Mouse (Mus musculus) bone marrow macrophage, adult 2 months (primary cell): ENCODE measurements around the gene Gda. TPM values are rescaled to one million over a fixed set of nuclear protein-coding genes. Genes with fewer than 3 reads are reported as not detected.

Experiments used
- H3K27ac ChIP-seq: 2 replicates; pipeline ENCODE4 v1.5.1; 2012; ENCODE audit warnings: low read depth, low read length; ENCODE audit not compliant: insufficient read depth
- H3K4me1 ChIP-seq: 2 replicates; pipeline ENCODE4 v1.6.1; 2012; ENCODE audit warnings: low read length; ENCODE audit not compliant: control insufficient read depth, insufficient read depth
- H3K4me3 ChIP-seq: 2 replicates; pipeline ENCODE4 v1.5.1; 2012; ENCODE audit warnings: mild to moderate bottlenecking, low read length, moderate library complexity; ENCODE audit not compliant: insufficient read depth
- CTCF ChIP-seq: IDR thresholded peaks from 2 replicates; pipeline ENCODE4 v1.5.1; 2012; ENCODE audit warnings: low read depth, mild to moderate bottlenecking, low read length, moderate library complexity
- POLR2A ChIP-seq: IDR thresholded peaks from 2 replicates; pipeline ENCODE4 v1.6.1; 2012; ENCODE audit warnings: mild to moderate bottlenecking, low read depth, low read length, borderline replicate concordance
- polyA plus RNA-seq: library from polyadenylated mRNA; stranded (reverse); fragments of >200 nt; gene quantifications from 2 replicates; pipeline ENCODE4 v1.2.4, GENCODE M21; 2012; ENCODE audit not compliant: missing spikeins, insufficient read depth, insufficient read length

Gene Gda
- polyA plus RNA-seq, 1 experiment, result 7.0 TPM

DNA sequence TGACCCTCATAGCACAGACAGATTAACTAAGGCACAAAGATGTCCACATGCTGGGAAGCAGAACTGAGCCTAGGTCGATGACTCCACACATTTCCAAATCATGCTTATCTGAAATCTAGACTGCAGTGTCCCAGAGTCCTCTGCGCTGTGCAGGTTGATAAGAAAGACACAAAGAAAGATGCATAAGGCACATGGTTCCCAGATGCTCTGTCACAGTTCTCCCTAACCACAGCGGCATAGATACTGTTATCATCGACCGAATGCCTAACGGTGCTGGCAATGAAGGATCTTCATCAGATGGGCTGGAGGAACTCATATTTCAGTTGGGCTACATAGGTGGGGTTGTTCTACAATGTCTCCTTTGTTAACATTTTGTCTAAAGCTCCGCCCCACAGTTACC is 49.5 kb downstream of the Gda start:
- no peak for TF ChIP-seq CTCF
- TF ChIP-seq POLR2A, result no peak
- Histone ChIP-seq H3K4me3 (no peak overlapping the region), H3K27ac (no peak overlapping the region), H3K4me1 (peaks cover 2% of the 10 kb centered on the region; the same call in 1 of the 2 replicates)

DNA sequence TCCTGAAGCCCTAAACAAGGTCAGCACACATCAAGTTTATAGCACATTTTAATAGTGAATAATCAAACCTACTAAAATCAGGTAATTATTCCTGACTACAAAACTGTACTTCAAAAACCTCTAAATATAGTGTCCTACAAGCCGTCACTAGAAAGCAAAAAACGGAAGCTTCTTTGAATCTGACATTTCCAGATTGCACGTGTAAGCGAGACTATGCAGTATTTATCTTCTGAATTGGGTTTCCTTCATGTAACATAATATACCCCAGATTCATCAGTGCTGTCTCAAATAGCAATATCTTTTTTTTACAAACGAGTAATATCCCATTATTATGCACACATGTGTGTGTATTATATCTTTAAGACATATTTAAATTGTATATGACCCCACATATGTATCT is 54.8 kb downstream of the Gda start:
- Histone ChIP-seq H3K27ac (no peak overlapping the region), H3K4me3 (no peak overlapping the region), H3K4me1 (no peaks in the 10 kb centered on the region)
- TF ChIP-seq POLR2A, result no peak
- no peak for TF ChIP-seq CTCF

GRCm38 (mm10) chr19:21415377-21415776 is 57.9 kb downstream of the Gda start:
- H3K27ac ChIP-seq, result no peak overlapping the region
- no peak overlapping the region for H3K4me3 ChIP-seq
- H3K4me1 ChIP-seq, result no peaks in the 10 kb centered on the region
- TF ChIP-seq CTCF (no peak), POLR2A (no peak)

DNA sequence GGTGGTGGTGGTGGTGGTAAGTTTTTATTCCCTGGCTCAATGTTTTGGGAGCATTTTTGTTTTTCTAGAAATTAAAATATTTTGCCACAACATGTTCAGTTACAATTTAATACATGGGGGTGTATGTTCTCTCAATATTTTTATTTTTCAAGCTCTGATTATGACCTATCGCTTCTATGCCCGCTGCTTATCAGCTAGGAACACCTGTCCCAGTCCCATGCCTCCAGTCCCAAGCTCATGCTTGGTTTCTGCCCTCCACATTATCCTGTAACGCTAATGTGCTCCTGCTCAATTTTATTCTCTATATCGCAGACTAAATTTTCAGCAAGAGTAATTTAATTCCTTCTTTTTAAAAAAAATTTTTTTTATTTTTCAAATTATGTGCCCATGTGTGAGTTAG is 64.1 kb downstream of the Gda start:
- Histone ChIP-seq H3K4me1 (no peaks in the 10 kb centered on the region), H3K27ac (no peak overlapping the region), H3K4me3 (no peak overlapping the region)
- TF ChIP-seq POLR2A, result no peak

DNA sequence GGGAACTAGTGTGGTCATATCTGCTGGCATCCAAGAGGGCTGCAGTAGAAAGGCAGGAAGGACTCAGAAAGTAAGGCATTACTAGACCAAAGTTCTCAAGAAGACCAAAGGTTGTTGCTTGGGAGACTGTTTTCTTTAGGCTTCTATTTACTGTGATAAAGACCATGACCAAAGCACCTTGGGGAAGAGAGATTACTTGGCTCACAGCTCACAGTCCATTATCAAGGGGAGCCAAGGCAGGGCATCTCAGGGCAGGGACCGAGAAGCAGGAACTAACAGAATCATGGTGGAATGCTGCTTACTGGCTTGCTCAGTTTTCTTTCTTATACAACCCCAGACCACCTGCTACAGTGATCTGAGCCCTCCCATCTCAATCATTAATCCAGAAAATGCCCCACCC is 65.9 kb downstream of the Gda start:
- TF ChIP-seq CTCF, result no peak
- TF ChIP-seq POLR2A, result no peak
- Histone ChIP-seq H3K4me3 (no peak overlapping the region), H3K4me1 (no peaks in the 10 kb centered on the region), H3K27ac (no peak overlapping the region)

DNA sequence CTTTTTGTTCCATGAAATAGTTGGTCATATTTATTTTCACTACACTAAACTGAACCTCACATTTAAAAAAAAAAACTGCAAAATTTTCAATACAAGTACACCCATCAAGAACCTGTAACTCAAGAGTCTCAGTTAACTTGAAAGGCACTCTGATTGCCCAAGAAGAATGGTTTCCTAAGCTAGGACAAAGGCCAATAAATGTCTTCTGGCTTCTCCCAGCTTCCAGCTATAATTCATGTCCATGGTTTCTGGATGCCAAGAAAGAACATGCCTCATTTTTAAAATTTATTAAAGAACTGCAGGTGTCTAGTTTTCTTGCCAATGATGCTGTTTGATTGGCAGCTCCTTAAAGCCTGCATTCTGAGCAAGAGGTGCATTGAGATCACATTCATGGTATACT is 75.3 kb downstream of the Gda start:
- Histone ChIP-seq H3K4me1 (no peaks in the 10 kb centered on the region), H3K27ac (no peak overlapping the region), H3K4me3 (no peak overlapping the region)
- TF ChIP-seq POLR2A (no peak), CTCF (no peak)

DNA sequence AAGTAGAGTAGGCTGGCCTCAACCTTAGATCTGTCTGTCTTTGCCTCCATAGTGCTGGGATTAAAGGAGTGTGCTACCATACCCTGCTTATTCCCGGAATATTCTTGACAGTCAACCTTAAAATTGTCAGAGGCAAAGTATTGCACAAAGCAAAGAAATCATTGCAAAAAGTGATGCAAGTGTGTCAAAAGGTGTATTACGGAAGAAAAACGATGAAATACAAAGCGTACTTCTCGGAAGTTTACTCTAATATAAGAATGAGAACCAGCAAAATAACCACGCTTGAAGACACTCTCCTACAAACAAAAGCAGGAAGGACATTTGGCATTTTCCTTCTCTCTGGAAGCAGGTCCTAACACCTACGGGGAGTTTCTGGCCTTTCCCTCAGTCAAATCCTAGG is 76.9 kb downstream of the Gda start:
- Histone ChIP-seq H3K4me1 (no peaks in the 10 kb centered on the region), H3K4me3 (no peak overlapping the region), H3K27ac (no peak overlapping the region)
- TF ChIP-seq POLR2A, result no peak
- TF ChIP-seq CTCF, result no peak

GRCm38 (mm10) chr19:21390904-21391303 is 82.3 kb downstream of the Gda start:
- H3K27ac ChIP-seq, result no peak overlapping the region
- TF ChIP-seq POLR2A, result no peak
- no peak for TF ChIP-seq CTCF
- no peak overlapping the region for H3K4me3 ChIP-seq
- H3K4me1 ChIP-seq, result no peaks in the 10 kb centered on the region

DNA sequence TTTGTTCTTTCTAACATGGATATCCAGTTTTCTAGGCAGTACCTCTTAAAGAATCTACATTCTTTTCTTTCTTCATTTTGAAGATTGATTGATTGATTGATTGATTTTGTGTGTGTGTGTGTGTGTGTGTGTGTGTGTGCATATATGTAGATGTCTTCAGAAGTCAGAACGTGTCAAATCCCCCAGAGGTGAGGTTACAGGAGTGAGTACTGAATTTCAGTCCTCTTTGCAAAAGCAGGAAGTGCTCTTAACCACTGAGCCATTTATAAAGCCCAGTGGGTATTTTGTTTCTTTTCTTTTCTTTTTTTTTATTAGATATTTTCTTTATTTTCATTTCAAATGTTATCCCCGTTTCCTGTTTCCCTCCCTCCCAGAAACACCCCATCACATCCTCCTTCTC is 86.4 kb downstream of the Gda start:
- no peak for TF ChIP-seq CTCF
- TF ChIP-seq POLR2A, result no peak
- H3K4me1 ChIP-seq, result peaks cover 9% of the 10 kb centered on the region
- H3K27ac ChIP-seq, result no peak overlapping the region
- H3K4me3 ChIP-seq, result no peak overlapping the region

DNA sequence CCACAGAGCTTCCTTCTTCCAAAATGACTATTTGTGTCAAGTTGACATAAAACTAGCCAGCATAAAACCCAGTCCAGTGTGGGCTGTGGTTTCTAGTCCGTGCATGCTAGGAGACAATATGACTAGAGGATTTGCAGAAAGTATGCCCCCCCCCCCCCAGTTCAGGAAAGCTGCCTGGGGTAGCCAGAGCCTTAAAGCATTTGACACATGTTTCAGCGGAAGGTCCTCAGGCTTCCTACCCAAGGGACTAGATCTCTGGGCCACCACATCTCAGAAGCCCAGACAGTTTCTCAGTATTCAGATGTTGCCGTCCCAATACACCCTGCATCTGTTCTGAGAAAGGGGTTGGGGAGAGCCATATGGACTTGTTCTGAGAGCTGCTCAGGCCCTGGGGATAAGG is 89.0 kb downstream of the Gda start:
- Histone ChIP-seq H3K4me3 (no peak overlapping the region), H3K4me1 (peaks cover 9% of the 10 kb centered on the region), H3K27ac (no peak overlapping the region)
- TF ChIP-seq POLR2A (no peak), CTCF (no peak)
